Mouse (Mus musculus) right cerebral cortex, postnatal 36 days (tissue): ENCODE measurements around the gene Nipal3.

Experiments
- DNase-seq, 2 experiments: peaks; one replicate each; pipeline ENCODE4 v3.0.0; 2022; ENCODE audit warnings: low spot score in 2 of 2, mixed read lengths in 1 of 2

Gene Nipal3

DNA sequence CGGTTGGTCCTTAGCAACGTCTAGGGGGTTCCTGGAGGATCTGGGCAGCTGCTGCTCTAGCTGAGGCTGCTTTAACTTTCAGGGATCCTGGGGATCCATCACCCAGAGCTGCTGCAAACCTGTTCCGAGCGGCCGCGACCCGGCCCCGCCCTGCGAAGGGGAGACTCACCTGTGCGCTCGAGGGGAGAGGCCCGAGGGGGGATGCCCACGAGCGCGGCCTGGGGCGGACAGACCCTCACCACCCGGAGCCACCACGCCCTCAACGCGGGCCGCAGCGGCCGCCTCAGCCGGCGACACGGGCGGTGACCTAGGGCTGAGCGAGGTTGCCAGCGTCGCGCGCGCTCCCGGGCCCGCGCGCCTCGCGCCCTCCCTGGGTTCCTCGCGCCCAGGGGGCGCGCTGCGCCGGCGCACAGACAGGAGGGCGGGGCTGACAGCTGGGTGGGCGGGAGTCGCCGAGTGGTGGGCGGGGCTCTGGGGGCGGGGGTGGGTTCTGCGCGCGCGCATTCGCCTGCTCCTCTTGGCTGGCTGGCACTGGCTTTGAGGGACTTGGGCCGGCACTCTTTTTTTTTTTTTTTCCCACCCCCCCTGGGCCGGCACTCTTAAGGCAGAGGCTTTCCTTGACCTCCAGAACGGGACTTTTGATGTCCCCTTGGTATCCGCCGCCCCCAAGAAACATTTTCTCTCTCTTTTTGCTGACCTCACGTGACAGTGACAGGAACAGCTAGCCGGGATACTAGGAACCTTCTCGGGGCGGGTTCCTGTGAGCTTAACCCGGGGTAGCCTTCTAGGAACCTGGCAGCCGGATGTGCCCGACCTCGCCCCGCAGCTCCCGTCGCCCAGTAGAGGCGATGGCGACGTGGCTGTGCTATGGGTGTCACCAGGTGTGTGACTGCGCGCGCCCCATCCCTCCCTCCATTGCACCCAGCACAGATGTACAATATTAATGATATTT lies 61.1 kb downstream of the Nipal3 start, which contains the start of gene Rcan3:
Rcan3 (minus strand) TSS at position 411 of the 952 bp plus-strand sequence.
- peak; percentile 31 for DNase-seq

DNA sequence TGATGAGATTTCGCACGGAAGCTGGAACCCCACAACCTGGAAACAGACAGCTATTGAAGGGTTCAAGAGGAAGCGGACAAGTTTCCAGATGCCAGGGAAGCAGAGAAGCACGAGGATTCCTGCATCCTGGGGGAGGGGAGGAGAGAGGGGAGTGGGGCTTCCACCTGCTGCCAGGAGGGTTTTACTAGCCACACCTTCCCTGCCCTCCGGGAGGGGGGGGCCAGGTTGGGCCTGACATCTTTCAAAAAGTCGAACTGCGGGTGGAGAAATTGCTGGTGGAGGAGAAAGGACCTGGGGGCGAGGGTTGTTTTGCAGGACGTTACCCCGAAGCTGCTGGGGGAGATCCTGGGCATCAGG lies 61.8 kb downstream of the Nipal3 start:
- DNase-seq: no peak

- DNase-seq: no peak
Observed at GRCm38 (mm10) chr4:135429990-135430760, 64.7 kb downstream of the Nipal3 start.

DNA sequence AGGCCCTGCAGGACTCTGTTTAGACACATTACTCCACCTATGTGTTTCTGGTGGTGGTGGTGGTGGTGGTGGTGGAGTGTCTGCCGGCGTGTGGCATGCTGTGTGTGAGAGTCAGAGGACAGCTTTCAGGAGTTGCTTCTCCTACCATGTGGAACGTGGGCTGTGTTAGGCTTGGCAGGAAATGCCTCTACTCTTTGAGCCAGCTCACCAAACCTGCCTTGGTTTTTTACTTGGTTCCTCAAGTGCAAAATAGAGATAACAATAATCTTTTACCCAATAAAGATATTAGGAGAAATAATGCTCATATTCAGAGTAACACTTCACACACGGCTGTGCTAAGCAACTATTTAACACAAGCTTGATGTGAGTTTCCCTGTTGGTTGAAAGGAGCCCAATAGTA lies 65.5 kb downstream of the Nipal3 start:
- no peak for DNase-seq

DNA sequence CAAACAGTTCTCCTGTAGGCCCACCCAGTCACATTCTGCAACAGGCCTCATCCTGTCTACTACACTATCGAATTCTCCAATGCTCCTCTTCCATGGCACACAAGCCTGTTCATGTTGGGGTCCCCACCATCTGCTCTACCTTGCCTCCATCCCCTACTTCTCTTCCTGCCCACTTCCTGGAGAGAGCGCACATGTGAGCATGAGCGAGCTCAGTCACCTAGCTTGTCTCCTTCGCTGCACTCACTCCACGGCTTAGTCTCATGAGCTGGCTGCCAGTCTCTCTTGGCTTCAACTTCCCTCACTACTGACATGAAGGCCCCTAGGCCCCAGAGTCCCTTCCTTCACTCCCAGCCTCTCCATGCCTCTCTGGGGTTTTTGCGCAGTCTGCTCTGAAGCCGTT lies 68.3 kb downstream of the Nipal3 start:
- no peak for DNase-seq

- DNase-seq: peak; percentile 73 to 75
Observed at GRCm38 (mm10) chr4:135425625-135426024, 69.2 kb downstream of the Nipal3 start.

GRCm38 (mm10) chr4:135420961-135421360 lies 73.9 kb downstream of the Nipal3 start:
- no peak for DNase-seq

DNA sequence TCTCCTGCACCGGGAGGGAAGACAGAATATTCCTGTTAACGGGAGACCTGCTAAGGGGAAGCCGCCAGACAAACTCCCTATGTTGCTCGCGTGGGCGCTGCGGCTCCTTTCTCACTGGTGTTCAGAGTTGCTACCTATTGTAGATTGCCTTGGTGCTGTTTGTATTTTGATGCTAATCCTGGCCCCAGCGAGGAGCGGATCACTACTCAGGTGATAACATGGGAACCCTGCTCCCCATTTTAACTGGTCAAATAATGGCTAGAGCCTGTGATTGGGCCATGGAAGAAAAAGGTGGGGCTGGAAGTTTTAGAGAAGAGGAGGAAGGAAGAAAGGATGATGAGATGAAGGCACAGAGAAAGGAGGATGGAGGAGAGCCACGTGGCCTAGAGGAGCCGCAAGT lies 74.4 kb downstream of the Nipal3 start:
- DNase-seq: no peak

GRCm38 (mm10) chr4:135419996-135420395 lies 74.8 kb downstream of the Nipal3 start:
- no peak for DNase-seq

GRCm38 (mm10) chr4:135416367-135416766 lies 78.5 kb downstream of the Nipal3 start:
- DNase-seq: no peak

DNA sequence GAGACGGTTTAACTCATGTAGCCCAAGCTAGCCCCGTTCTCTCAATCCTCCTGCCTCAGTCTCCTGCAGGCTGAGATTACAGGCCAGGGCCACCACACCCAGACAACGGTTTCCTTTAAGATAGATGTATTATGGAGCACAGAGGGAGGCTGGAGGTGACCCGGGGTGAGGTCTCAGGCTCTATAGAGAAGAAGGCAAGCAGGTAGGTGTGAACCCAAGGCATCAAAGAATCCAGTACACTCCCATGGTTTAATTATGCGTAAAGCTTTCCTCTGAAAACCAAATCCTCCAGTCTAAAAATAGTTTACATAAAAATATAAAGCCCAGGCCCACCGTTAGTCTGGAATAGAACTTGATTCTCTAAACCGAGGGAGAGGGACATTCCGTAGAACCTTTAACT lies 81.3 kb downstream of the Nipal3 start:
- DNase-seq: no peak

DNA sequence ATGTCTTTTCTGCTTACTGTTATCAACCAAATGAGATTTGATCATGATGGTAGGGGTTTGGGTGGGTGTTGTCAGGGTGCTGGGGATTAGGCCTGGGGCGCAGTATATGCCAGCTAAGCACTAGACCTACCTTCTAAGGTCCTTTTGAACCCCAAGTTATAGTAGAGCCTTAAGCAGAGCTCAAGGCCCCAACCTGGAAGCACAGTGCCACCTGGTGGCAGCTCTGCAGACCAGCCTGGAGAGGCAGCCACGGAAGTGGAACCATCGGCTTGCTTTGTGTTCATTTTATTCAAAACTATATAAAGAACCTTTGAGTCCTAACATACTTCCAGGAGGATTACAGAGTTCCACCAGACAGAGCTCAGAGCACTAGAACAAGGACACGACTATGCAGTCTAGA lies 83.2 kb downstream of the Nipal3 start:
- DNase-seq: no peak

DNA sequence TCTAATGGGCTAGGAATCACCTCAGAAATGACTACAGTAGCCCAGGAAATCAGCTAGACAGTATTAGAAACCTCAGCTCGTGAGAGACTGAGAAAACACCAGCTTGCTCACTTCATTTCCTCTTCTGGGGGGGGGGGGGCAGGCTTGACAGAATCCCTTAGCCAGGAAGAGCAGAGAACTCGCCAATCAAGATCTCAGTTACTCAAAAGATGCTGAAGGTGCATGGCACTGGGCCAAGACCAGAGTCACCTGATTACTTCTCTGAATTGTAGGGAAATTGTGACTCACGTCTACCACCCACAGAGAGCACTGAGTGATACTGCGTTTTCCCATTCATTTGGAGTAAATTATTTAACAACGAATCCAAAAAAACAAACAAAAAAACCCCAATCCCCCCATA lies 88.7 kb downstream of the Nipal3 start:
- DNase-seq: peak; percentile 16 to 41

GRCm38 (mm10) chr4:135404916-135405315 lies 89.9 kb downstream of the Nipal3 start:
- no peak for DNase-seq

DNA sequence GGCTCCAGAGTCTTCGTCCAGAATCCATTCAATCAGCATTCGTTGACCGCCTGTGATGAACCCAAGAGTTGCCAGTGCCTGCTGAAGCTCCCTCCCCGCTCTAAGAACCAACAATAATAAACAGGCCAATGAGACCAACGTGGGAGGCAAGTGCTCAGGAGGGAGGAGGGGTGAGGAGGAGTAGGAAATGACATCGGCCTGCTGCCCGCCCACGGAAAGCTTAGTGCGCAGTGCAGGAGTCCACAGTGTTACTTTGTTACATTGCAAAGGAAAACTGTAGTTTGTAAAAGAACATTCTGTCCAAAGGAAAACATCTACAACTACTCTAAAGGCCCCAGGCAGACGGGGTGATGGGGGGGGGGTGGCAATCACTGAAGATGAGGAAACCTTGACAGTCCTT lies 90.8 kb downstream of the Nipal3 start:
- no peak for DNase-seq

DNA sequence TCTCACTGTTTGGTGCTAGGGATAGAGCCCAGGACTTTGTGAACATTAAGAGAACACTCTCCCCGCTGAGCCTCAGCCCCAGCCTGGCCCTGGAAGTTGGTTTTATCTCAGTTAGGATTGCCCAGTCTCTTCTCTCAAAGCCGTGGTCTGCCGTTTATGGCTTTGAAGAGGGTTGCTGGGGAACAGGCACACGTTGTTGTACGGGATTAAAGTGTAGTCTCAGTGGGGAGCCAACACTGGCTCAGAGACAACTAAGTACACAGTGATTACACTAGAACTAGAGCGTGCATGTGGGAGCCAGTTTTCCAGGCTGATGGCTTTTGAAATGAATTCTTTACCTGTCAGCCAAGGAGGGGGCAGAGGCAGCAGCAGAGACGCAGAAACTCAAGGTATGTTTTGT lies 93.0 kb downstream of the Nipal3 start:
- DNase-seq: no peak

GRCm38 (mm10) chr4:135397991-135398390 lies 96.8 kb downstream of the Nipal3 start, which contains the start of gene Ncmap:
Gene Ncmap (minus strand): TSS chr4:135398227.
- DNase-seq: no peak

DNA sequence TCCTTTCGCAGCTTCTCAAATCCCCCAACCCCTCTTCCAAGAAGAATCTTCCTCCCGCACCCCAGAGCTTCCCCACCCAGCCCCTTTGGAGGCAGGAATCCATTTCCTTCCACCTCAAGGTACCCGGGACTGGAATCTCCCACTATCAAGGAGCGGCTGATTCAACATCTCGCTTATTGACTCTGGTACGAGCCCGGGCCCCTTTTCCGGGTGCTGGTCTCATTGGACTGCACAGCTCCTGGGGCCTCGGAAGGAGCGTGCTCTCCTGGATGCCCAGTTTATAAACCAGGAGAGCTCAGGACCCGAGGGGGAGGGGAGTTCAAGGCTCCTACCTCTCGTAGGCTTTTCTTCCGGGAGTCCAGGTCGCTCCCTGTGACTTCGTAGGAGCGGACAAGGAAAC lies 97.3 kb downstream of the Nipal3 start:
- DNase-seq: no peak

GRCm38 (mm10) chr4:135396303-135396702 lies 98.5 kb downstream of the Nipal3 start:
- no peak for DNase-seq
